Mouse (Mus musculus) cerebellum, adult 9-11 months (tissue): ENCODE measurements around the gene Ccn1.

ENCODE experiments used
- DNase-seq: peaks from one replicate; pipeline ENCODE4 v3.0.0; 2022

The Ccn1 gene

GRCm38 (mm10) chr3:145648991-145649851 lies 560 bp downstream of the Ccn1 start:
- DNase-seq: no peak

- DNase-seq: no peak
Measured at GRCm38 (mm10) chr3:145648097-145648931, 1.5 kb downstream of the Ccn1 start.

- DNase-seq: no peak
Measured at GRCm38 (mm10) chr3:145647416-145647815, 2.4 kb downstream of the Ccn1 start.

GRCm38 (mm10) chr3:145646666-145647065 lies 3.1 kb downstream of the Ccn1 start:
- DNase-seq: no peak

- DNase-seq: no peak
Measured at GRCm38 (mm10) chr3:145646009-145646408, 3.8 kb downstream of the Ccn1 start.

- no peak for DNase-seq
Measured at GRCm38 (mm10) chr3:145645463-145645862, 4.3 kb downstream of the Ccn1 start.

GRCm38 (mm10) chr3:145642861-145643260 lies 6.9 kb downstream of the Ccn1 start:
- no peak for DNase-seq

- no peak for DNase-seq
Measured at GRCm38 (mm10) chr3:145641878-145642277, 7.9 kb downstream of the Ccn1 start.

GRCm38 (mm10) chr3:145641036-145641685 lies 8.6 kb downstream of the Ccn1 start:
- DNase-seq: no peak

- no peak for DNase-seq
Measured at GRCm38 (mm10) chr3:145640583-145640982, 9.2 kb downstream of the Ccn1 start.

- no peak for DNase-seq
Measured at GRCm38 (mm10) chr3:145640170-145640569, 9.6 kb downstream of the Ccn1 start.

GRCm38 (mm10) chr3:145634002-145634710 lies 15.6 kb downstream of the Ccn1 start:
- DNase-seq: no peak

GRCm38 (mm10) chr3:145632888-145633287 lies 16.9 kb downstream of the Ccn1 start:
- no peak for DNase-seq

GRCm38 (mm10) chr3:145628643-145629042 lies 21.1 kb downstream of the Ccn1 start:
- DNase-seq: no peak

- no peak for DNase-seq
Measured at GRCm38 (mm10) chr3:145627830-145628229, 22.0 kb downstream of the Ccn1 start.

GRCm38 (mm10) chr3:145626063-145626462 lies 23.7 kb downstream of the Ccn1 start:
- no peak for DNase-seq

GRCm38 (mm10) chr3:145625546-145625945 lies 24.2 kb downstream of the Ccn1 start:
- DNase-seq: no peak

- no peak for DNase-seq
Measured at GRCm38 (mm10) chr3:145624786-145625185, 25.0 kb downstream of the Ccn1 start.

- DNase-seq: no peak
Measured at GRCm38 (mm10) chr3:145623047-145623446, 26.7 kb downstream of the Ccn1 start.

- no peak for DNase-seq
Measured at GRCm38 (mm10) chr3:145621209-145621608, 28.6 kb downstream of the Ccn1 start.

GRCm38 (mm10) chr3:145619621-145620365 lies 30.0 kb downstream of the Ccn1 start:
- no peak for DNase-seq

- no peak for DNase-seq
Measured at GRCm38 (mm10) chr3:145618299-145618698, 31.5 kb downstream of the Ccn1 start.
